Mouse (Mus musculus): Measurements from ENCODE around the gene Krt8. TPM values are rescaled to one million over a fixed set of nuclear protein-coding genes. Genes with fewer than 3 reads are reported as not detected.

The Krt8 gene
- polyA plus RNA-seq, 1 experiment = 0.25 TPM

DNA sequence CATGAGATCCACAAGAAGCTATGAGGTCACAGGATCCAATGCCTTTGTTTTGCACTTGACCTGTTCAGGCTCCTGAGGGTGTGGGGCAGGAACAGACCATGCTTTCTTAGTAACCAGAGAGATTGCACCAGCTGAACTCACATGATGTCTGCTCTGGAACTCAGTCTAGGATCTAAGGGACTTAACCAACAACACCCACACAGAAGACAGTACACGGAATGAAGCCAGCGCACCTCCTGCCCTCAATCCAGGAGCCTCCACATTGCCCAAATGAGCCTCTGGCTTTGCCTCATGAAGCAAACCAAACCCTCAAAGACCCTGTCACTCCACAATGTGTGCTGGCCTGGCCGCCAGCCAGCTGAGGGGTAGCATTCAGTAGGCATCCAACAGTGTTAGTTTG is 45.4 kb downstream of the Krt8 start:
- TF ChIP-seq POLR2A (IDR thresholded peaks at IDR 0.05; ENCODE audit: extremely low read depth, insufficient read depth, low read length) (no peak), CTCF (IDR thresholded peaks at IDR 0.05; ENCODE audit: extremely low read depth, insufficient read depth, low read length) (no peak)
- H3K4me3 ChIP-seq (ENCODE audit: insufficient read depth, low read length) = no peak overlapping the region
- no peaks in the 10 kb centered on the region for H3K4me1 ChIP-seq (ENCODE audit: control insufficient read depth, insufficient read depth, low read length)
- H3K27ac ChIP-seq (ENCODE audit: insufficient read depth, low read length) = no peak overlapping the region

DNA sequence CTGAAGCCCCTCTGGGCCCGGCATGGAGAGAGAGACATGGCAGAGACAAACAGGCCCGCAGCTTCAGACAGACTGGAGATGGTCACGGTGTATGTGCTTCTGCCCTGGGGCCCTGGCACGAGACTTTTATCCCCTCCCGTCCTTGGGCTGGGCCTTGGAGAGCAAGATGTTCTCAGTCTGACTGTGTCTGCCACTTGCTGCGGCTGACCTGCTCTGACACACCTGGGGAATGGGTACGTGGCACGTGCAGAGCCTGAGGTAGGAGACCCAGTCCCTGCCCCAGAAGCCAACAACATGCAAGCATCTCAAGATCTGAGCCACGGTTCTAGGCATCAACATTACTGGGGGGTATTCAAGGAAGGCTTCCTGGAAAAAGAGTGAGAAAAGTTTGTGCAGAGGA is 50.1 kb downstream of the Krt8 start, which contains the start of gene Krt78:
Krt78 (minus strand) TSS at position 101 of the 400 bp plus-strand sequence.
- no peak within 1 kb of the TSS for H3K27ac ChIP-seq (ENCODE audit: insufficient read depth, low read length)
- TF ChIP-seq POLR2A (IDR thresholded peaks at IDR 0.05; ENCODE audit: extremely low read depth, insufficient read depth, low read length) (no peak), CTCF (IDR thresholded peaks at IDR 0.05; ENCODE audit: extremely low read depth, insufficient read depth, low read length) (no peak)
- no peak within 1 kb of the TSS for H3K4me3 ChIP-seq (ENCODE audit: insufficient read depth, low read length)
- H3K4me1 ChIP-seq (ENCODE audit: control insufficient read depth, insufficient read depth, low read length) = no peaks in the 10 kb centered on the region

DNA sequence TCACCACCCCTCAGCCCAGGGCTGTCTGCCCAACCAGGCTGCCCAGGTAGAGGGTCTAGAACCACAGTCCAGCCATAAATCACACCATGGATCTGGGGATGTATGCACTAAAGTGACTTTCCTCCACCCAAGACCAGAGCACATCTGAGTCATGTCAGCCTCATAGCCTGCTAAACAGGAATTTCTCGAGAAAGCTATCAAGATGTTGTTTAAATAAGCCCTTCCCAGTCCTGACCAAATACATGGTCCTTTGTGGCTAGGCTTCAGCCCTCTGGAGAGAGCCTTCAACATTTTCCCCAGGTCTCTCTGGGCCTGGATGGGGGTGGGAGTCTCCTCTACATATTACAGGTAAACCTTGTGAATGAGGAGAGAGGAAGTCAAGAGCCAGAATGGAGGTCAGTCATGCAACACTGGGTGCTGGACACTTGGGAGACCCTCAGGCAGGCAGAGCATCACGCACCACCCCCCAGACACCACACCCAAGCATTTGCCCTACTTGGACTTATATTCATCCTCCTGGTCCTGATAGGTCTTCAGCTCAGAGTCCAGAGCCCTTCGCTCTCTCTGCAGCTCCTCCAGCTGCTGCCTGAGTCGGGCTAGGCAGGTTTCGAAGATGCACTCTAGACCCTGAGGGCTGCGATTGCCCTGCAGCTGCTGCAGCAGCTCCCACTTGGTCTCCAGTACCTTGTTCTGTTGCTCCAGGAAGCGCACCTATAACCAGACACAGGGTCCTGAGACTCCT is 51.4 kb downstream of the Krt8 start:
- H3K4me3 ChIP-seq (ENCODE audit: insufficient read depth, low read length) = no peak overlapping the region
- no peaks in the 10 kb centered on the region for H3K4me1 ChIP-seq (ENCODE audit: control insufficient read depth, insufficient read depth, low read length)
- H3K27ac ChIP-seq (ENCODE audit: insufficient read depth, low read length) = no peak overlapping the region
- no peak for TF ChIP-seq CTCF (IDR thresholded peaks at IDR 0.05; ENCODE audit: extremely low read depth, insufficient read depth, low read length)
- TF ChIP-seq POLR2A (IDR thresholded peaks at IDR 0.05; ENCODE audit: extremely low read depth, insufficient read depth, low read length) = no peak

Other genes with a start within 250 kb of the Krt8 start
- not detected in 2 replicates for gene Krt72, start 218.0 kb downstream of the Krt8 start, polyA plus RNA-seq (2012; rRNA removed)
- gene Krt73, start 202.1 kb downstream of the Krt8 start, polyA plus RNA-seq (2012; rRNA removed) = 1.4 and 1.5 TPM in 2 replicates
- gene Krt2, start 186.3 kb downstream of the Krt8 start, polyA plus RNA-seq (2012; rRNA removed) = 0.08 and 0.53 TPM in 2 replicates
- 2.8 and 3.9 TPM in 2 replicates for gene Krt1, start 153.7 kb downstream of the Krt8 start, polyA plus RNA-seq (2012; rRNA removed)
- 4.8 and 6.3 TPM in 2 replicates for gene Krt77, start 134.8 kb downstream of the Krt8 start, polyA plus RNA-seq (2012; rRNA removed)
- gene Krt76, start 111.6 kb downstream of the Krt8 start, polyA plus RNA-seq (2012; rRNA removed) = not detected in 2 replicates
- gene Krt4, start 79.7 kb downstream of the Krt8 start, polyA plus RNA-seq (2012; rRNA removed) = not detected in 2 replicates
- 0.04 TPM in 1 of 2 replicates, not detected in the other for gene Krt79, start 64.2 kb downstream of the Krt8 start, polyA plus RNA-seq (2012; rRNA removed)
- 0.04 TPM in 1 of 2 replicates, not detected in the other for gene Krt78, start 50.2 kb downstream of the Krt8 start, polyA plus RNA-seq (2012; rRNA removed)
- 0.30 and 0.46 TPM in 2 replicates for gene Krt18, start 23.7 kb upstream of the Krt8 start, polyA plus RNA-seq (2012; rRNA removed)
- 100 and 107 TPM in 2 replicates for gene Eif4b, start 69.3 kb upstream of the Krt8 start, polyA plus RNA-seq (2012; rRNA removed)
- 19.4 and 20.5 TPM in 2 replicates for gene Tns2, start 95.9 kb upstream of the Krt8 start, polyA plus RNA-seq (2012; rRNA removed)
- gene Spryd3, start 131.8 kb upstream of the Krt8 start, polyA plus RNA-seq (2012; rRNA removed) = 152 and 156 TPM in 2 replicates
- gene Igfbp6, start 139.9 kb upstream of the Krt8 start, polyA plus RNA-seq (2012; rRNA removed) = 69.5 and 71.7 TPM in 2 replicates
- 0.17 and 0.28 TPM in 2 replicates for gene Soat2, start 146.0 kb upstream of the Krt8 start, polyA plus RNA-seq (2012; rRNA removed)
- gene Zfp740, start 198.8 kb upstream of the Krt8 start, polyA plus RNA-seq (2012; rRNA removed) = 51.3 and 57.6 TPM in 2 replicates
- 34.6 and 39.7 TPM in 2 replicates for gene Csad, start 200.2 kb upstream of the Krt8 start, polyA plus RNA-seq (2012; rRNA removed)
- gene Itgb7, start 227.5 kb upstream of the Krt8 start, polyA plus RNA-seq (2012; rRNA removed) = 0.86 and 1.5 TPM in 2 replicates